Mouse (Mus musculus) heart, embryonic 14.5 days (tissue): ENCODE results near the gene Hgf. TPM values are rescaled to one million over a fixed set of nuclear protein-coding genes. Genes with fewer than 3 reads are reported as not detected.

ENCODE experiments used
- ATAC-seq: fragments of 200-750 bp; cut with Nextera tagmentation; 2 replicates; pipeline ENCODE4 v1.8.0; 2017; ENCODE audit warnings: low read depth, moderate TSS enrichment; ENCODE audit not compliant: insufficient number of reproducible peaks, insufficient read depth, low FRiP score
- H3K27ac ChIP-seq, 2 experiments: fragments of 200-500 bp in 1 of 2; fragments of 300-500 bp in 1 of 2; sonication (generic) in 1 of 2; replicated peaks in 1 of 2; 2 replicates each; pipeline ENCODE4 v1.5.1; 2012 to 2014; ENCODE audit warnings: low read depth in 2 of 2, low read length in 2 of 2, control low read depth in 1 of 2, mild to moderate bottlenecking in 1 of 2, mixed read lengths in 1 of 2; ENCODE audit not compliant: control insufficient read depth in 1 of 2, insufficient read depth in 1 of 2
- H3K27me3 ChIP-seq: fragments of 300-500 bp; sonication (generic); 2 replicates; pipeline ENCODE4 v1.6.1; 2014; ENCODE audit warnings: mild to moderate bottlenecking, low read length, control low read depth; ENCODE audit not compliant: control insufficient read depth, insufficient read depth
- H3K36me3 ChIP-seq: fragments of 300-500 bp; sonication (generic); 2 replicates; pipeline ENCODE4 v1.6.1; 2014; ENCODE audit warnings: mild to moderate bottlenecking, control low read depth, low read length, mixed read lengths; ENCODE audit not compliant: control insufficient read depth, insufficient read depth
- H3K4me1 ChIP-seq, 2 experiments: fragments of 200-500 bp in 1 of 2; fragments of 300-500 bp in 1 of 2; sonication (generic) in 1 of 2; 2 replicates each; pipeline ENCODE4 v1.6.1; 2012 to 2014; ENCODE audit warnings: low read length in 2 of 2, control low read depth in 1 of 2, mixed read lengths in 1 of 2; ENCODE audit not compliant: control insufficient read depth in 2 of 2, insufficient read depth in 2 of 2
- H3K4me2 ChIP-seq: fragments of 300-500 bp; sonication (generic); 2 replicates; pipeline ENCODE4 v1.6.1; 2014; ENCODE audit warnings: mild to moderate bottlenecking, low read length
- H3K4me3 ChIP-seq, 2 experiments: fragments of 200-500 bp in 1 of 2; fragments of 300-500 bp in 1 of 2; sonication (generic) in 1 of 2; 2 replicates each; pipeline ENCODE4 v1.5.1; 2012 to 2014; ENCODE audit warnings: low read length in 2 of 2, mild to moderate bottlenecking in 2 of 2, control low read depth in 1 of 2, low read depth in 1 of 2, moderate library complexity in 1 of 2; ENCODE audit not compliant: control insufficient read depth in 1 of 2, insufficient read depth in 1 of 2
- H3K9ac ChIP-seq: fragments of 300-500 bp; sonication (generic); 2 replicates; pipeline ENCODE4 v1.6.1; 2014; ENCODE audit warnings: mild to moderate bottlenecking, low read length
- H3K9me3 ChIP-seq: fragments of 300-500 bp; sonication (generic); 2 replicates; pipeline ENCODE4 v1.6.1; 2016; ENCODE audit warnings: low read length, control low read depth; ENCODE audit not compliant: control insufficient read depth
- WGBS: fragments of 180-500 bp; shearing (Covaris S2); extraction: QIAGEN DNeasy Blood & Tissue Kit; methylation state at CpG from one replicate; pipeline ENCODE4 v1.1.7; 2014; 5-methylcytosine and 5-hydroxymethylcytosine counted together
- polyA plus RNA-seq: library from polyadenylated mRNA; unstranded; fragments of >200 nt; fragmentation: Nextera tagmentation; extraction: Ambion mirVana; gene quantifications from 2 replicates; pipeline ENCODE4 v1.2.1, GENCODE M21; 2014

Hgf gene
- polyA plus RNA-seq, 1 experiment from 2014 or later, result 2.6 TPM

DNA sequence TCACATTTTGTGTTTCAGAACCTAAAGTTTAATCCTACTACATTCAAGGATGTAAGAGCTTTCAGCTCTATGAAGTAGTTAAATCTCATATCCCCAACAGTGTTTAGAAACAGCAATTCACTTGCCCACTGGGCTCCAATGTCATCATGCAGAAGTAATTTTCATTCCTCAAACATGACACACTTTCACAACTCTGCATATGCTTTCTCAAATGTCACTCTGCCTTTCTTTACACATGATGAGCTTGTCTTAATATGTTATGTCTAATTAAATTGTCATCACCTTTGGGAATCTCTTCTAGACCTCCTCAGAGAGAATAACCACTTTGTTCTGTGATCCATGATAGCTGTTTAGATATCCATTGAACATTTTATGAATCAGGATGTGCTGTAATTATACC lies 94.4 kb downstream of the Hgf start:
- Histone ChIP-seq H3K4me3 (no peak overlapping the region), H3K27me3 (no peaks in the 10 kb centered on the region), H3K4me2 (no peak overlapping the region), H3K9ac (no peak overlapping the region), H3K9me3 (no peaks in the 10 kb centered on the region), H3K36me3 (no peaks in the 10 kb centered on the region), H3K4me1 (no peaks in the 10 kb centered on the region), H3K27ac (no peak overlapping the region)
- no peak for ATAC-seq

DNA sequence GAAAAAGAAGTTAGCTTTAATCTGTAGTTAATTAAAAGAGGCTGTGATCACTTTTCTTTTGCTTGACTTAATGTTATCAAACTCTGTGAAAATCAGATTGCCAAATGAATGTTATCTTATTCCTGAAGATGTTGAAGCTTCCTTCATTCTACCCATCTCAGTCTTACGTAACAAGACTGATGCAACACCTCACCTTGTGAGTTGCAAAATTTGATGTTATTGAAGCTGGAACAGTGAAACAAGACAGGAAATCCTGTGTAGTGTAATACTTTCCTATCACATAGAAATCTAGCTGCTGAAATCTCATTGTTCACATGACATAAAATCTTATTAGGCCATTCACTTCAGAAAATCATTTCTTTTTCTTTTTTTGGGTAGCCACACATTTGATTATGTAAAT lies 96.9 kb downstream of the Hgf start:
- Histone ChIP-seq H3K4me1 (no peaks in the 10 kb centered on the region), H3K9me3 (no peaks in the 10 kb centered on the region), H3K27ac (no peak overlapping the region), H3K27me3 (no peaks in the 10 kb centered on the region), H3K9ac (no peak overlapping the region), H3K4me2 (no peak overlapping the region), H3K36me3 (no peaks in the 10 kb centered on the region), H3K4me3 (no peak overlapping the region)
- WGBS, result 82% methylated on average over 1 of the region's 1 CpGs
- no peak for ATAC-seq

GRCm38 (mm10) chr5:16654022-16654421 lies 100.7 kb downstream of the Hgf start:
- Histone ChIP-seq H3K27ac (no peak overlapping the region), H3K9me3 (no peaks in the 10 kb centered on the region), H3K27me3 (no peaks in the 10 kb centered on the region), H3K36me3 (no peaks in the 10 kb centered on the region), H3K4me2 (no peak overlapping the region), H3K4me1 (no peaks in the 10 kb centered on the region), H3K9ac (no peak overlapping the region), H3K4me3 (no peak overlapping the region)
- WGBS, result 3% methylated on average over 7 of the region's 7 CpGs
- ATAC-seq, result no peak

Other genes starting within 250 kb of the Hgf start
- not detected in 2 replicates for gene Gm28710, start 238.3 kb downstream of the Hgf start, polyA plus RNA-seq